Mouse (Mus musculus): ENCODE measurements at regions not wholly inside any gene's neighbourhood (a gene's known extent, or its start where the extent isn't known, plus 50 kb on each side); places are given as distances from the start of the nearest gene placed in this dataset.

DNA sequence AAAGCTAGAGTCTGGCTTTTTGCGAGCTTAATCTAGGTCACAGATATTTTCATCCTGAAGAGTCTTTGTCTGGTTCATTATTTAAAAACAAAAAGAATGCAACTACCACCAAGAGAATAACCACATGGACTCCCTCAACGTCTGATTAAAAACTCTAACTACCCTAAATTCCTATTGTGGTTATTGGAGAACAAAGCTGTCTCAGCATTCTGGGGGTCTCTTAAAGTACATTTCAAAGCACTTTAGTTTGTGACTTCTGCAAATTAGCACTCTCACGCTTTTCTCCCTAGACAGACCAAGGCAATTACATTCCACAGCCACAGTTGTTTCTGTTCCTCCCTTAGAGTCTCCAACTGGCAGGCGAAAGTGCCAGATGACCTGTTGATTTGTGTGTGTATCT lies 2487.6 kb upstream of the 5930422O12Rik start:
- in situ Hi-C loops (cut with MboI; ENCODE audit: low pct_unique_long_range_greater_than_20kb in 1 of 2, low sequenced_read_pairs in 2 of 2, unreplicated experiment in 1 of 2), result no loop called here

DNA sequence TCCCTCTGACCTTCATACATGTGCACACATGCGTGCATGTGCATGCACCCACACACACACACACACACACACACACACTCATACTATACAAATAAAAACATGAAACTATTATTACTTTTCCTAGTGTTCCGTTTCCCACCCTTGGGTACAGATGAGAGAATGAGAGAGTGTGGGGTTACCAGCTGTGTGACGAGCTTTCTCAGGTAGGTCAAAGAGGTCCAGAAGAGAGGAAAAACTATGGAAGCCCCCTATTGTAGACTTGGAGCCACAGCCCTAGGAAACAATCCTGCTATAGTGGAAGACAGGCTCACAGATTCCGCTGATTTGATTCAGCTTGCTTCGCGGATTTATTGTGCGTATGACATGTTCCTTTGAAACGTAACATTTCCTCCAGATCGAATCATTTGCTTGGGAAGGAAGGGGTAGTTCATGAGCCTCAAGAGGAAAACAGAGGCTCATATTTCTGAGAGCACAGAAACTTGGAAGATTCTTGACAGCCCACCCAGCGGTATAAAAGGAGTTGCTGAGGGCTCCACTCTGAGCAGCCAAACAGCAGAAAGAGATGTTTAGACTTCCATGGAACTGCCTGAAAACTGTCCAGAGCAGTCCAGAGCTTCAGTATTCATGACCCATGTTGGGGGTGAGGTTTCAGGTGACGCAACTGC lies 2486.9 kb upstream of the 5930422O12Rik start:
- in situ Hi-C loops (cut with MboI; ENCODE audit: low pct_unique_long_range_greater_than_20kb in 1 of 2, low sequenced_read_pairs in 2 of 2, unreplicated experiment in 1 of 2), result no loop called here

DNA sequence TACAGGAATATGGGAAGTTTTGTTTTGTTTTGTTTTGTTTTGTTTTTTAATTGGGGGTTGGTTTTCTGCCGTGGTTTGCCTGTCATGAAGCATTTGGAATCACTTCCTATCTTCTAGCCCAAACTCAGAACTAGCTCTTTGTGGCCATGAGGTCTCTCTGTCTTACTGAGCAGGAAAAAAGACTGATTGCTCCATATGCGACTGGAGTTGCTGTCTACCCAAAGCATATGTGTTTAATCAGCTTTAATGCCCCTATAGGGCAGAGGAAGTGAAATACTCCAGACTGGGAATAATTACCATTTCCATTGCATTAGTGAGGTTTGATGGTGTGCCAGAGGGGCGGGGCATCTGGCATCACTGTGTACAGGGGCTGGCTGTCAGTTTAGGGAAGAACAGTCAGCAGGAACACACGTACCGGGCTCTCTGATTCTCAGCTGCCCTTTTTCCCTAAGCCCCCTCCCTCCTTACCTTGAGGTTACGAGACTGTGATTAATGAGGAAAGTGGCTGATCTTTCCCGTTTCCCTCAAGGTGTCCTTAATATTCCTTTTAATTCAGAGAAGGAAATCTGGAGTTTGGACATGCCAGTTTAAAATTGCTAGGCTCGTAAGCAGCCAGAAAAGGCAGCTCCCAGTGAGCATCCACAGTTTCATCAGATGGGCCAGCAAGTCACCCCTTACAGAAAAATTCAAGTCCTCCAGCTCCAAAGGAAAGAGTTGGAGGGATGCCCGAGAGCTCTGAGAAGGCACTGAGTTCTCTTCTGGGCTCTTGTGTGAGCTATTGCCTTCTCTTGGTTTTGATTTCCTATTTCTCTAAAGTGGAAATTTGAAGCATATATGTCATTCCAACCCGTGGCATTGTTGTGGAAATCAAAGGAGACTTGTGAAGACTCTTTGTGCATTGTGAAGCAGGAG lies 2482.1 kb upstream of the 5930422O12Rik start:
- in situ Hi-C loops (cut with MboI; ENCODE audit: low pct_unique_long_range_greater_than_20kb in 1 of 2, low sequenced_read_pairs in 2 of 2, unreplicated experiment in 1 of 2), result no loop called here

DNA sequence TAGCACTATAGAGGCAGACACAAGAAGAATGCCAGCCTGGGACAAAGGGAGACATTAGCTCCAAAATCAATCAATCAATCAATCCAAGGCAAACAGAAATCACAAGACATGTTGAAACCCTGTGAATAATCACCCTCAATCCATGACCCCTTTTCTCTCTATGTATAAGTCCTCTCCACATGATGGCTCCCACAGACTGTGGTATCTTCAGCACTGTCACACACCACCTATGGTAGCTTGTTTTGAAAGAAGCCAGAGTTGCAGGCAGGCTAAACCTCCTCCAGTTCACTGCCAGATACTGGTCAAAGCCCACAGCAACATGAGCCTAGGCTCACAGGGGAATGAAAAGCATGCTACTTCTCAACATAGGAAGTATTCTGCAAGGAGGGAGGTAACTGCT lies 2475.7 kb upstream of the 5930422O12Rik start:
- in situ Hi-C loops (cut with MboI; ENCODE audit: low pct_unique_long_range_greater_than_20kb in 1 of 2, low sequenced_read_pairs in 2 of 2, unreplicated experiment in 1 of 2), result no loop called here

DNA sequence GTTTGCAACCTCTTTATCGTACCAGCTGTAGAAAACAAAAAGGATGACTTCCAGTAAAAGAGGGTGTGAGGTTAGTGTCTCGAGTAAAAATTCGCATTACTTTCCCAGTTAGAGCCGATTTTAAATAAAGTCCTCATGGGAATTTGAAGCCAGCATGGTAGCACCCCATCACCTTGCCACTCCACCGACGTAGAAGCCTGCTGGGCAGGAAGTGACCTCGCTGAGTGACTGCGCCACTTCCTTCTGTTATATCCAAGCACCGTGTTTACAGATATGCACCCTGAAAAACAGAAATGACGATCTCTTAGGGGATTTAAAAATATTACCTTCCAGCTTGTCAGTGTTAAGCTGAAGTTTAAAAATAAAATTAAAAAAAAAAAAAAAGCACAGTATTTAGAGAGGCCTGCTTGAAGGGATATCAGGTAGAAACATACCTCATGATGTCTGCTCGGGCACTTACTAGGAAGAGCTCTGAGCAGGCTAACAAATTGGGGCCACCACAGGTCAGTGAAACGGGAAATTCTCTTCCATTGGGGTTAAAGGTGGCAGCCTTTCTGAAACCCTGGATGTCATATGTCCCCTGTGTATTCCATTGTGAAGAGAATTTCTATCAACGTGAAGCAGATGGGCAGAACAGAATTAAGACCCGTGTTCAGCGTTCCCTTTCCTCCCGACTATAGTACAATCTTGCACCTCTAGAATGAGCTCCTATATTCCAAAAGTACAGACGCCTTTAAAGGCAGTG lies 2468.9 kb upstream of the 5930422O12Rik start:
- in situ Hi-C loops (cut with MboI; ENCODE audit: low pct_unique_long_range_greater_than_20kb in 1 of 2, low sequenced_read_pairs in 2 of 2, unreplicated experiment in 1 of 2), result no loop called here

DNA sequence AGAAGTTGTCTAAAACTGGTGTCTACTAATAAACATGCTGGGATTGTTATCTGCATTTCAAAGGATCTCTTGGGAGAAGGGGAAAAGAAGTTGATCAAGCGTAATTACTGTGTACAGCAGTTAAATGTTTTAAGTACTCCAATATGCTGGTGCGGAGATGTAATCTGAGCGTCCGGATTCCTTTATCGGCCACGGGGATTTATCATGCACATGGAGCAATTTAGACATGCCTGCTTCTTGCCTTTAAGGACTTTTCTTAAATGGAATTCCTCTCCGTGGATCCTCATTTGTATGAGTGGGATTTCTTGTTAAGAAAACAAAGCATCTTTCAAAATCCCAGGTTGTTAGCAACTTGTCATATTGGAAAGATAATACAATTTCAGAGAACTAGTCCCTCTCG lies 2468.0 kb upstream of the 5930422O12Rik start:
- in situ Hi-C loops (cut with MboI; ENCODE audit: low pct_unique_long_range_greater_than_20kb in 1 of 2, low sequenced_read_pairs in 2 of 2, unreplicated experiment in 1 of 2), result no loop called here

DNA sequence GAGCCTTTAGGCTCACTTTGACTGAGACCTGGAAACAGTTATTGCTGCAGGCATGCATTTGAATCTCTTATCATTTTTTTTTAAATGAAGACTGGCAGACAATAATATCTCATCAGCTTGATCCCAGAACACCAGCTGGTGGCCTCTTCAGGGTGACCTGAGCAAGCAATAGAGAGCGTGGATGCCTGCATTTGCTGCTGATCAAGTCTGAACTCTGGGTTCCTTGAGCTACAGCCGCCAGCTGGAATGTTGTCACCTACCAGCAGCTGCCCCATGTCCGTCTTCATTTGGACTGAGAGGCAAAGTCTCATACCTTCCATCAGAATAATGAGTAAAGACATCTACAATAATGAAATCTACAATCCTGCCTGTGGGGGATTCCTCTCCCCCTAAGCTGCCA lies 2466.3 kb upstream of the 5930422O12Rik start:
- in situ Hi-C loops (cut with MboI; ENCODE audit: low pct_unique_long_range_greater_than_20kb in 1 of 2, low sequenced_read_pairs in 2 of 2, unreplicated experiment in 1 of 2), result no loop called here

DNA sequence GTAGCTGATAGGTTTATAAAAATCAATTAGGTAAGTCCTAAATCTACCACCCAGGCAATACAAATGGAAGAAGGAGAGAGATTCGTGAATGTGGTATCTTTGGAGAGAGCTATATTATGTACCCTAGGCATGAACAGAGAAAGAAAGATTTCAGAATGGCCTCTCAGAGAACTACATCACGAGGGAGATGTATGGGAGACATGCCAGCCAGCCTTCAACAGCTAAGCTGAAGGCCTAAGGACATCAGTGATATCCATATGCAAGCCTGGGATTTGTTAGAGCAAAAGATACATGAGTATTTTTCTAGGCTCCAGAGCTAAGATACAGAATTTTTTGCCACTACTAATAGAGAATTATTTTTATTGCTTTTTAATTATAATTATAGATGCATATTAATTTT lies 2445.7 kb upstream of the 5930422O12Rik start:
- in situ Hi-C loops (cut with MboI; ENCODE audit: low pct_unique_long_range_greater_than_20kb in 1 of 2, low sequenced_read_pairs in 2 of 2, unreplicated experiment in 1 of 2), result no loop called here

DNA sequence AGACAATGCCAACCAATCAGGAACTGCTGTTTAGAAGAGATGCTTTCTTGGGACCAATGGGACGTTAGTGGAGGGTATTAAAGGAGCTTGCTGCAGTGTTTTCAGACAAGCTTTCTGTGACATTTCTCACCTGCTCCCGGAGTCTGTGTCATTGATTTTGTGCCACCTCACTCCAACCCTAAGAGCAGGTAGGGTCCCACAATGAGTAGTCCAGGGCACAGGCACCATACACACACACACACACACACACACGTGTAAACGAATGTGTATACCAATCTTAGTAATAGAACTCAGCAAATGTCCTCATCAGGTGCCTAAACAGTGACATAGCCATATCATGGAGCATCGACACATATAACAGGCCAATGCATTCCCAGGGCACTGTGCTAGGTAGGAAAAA lies 2440.5 kb upstream of the 5930422O12Rik start:
- in situ Hi-C loops (cut with MboI; ENCODE audit: low pct_unique_long_range_greater_than_20kb in 1 of 2, low sequenced_read_pairs in 2 of 2, unreplicated experiment in 1 of 2), result no loop called here

DNA sequence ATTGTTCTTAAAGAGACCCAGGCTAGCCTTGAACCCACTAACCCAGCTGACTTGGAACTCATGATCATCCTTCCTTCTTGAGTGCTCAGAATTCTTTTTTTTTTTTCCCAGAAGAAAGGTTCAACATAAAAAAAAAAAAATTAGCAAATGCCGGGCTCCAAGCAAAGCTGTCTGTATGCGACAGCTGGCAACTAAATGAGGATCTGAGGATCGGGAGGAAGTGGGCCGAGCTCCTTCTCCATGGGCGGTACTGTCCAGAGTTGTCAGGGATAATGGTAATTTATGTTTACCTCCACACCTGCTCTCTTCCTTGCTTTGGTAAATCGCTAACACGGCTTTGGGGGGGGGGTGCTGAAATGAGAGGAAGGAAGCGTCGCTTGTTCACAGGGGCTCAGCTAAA lies 2429.9 kb upstream of the 5930422O12Rik start:
- in situ Hi-C loops (cut with MboI; ENCODE audit: low pct_unique_long_range_greater_than_20kb in 1 of 2, low sequenced_read_pairs in 2 of 2, unreplicated experiment in 1 of 2), result no loop called here

DNA sequence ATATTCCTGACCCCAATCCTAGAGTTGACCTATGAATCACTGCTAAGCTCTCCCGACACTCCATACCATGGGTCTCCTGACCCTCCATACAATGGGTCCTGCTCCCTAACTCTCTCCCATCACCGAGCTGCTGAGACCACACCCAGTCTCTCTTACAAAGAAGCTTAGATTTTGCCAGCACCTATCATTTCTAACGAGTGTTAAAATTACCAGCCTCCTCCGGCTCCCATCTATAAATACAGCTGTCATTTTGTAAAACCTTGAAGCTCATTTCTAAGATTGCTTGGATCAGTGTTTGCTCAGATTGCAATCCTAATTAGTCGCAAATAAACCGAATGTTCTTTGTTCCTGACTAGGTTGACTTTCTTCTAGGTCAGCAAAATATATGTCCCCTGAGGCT lies 2428.4 kb upstream of the 5930422O12Rik start:
- in situ Hi-C loops (cut with MboI; ENCODE audit: low pct_unique_long_range_greater_than_20kb in 1 of 2, low sequenced_read_pairs in 2 of 2, unreplicated experiment in 1 of 2), result no loop called here

DNA sequence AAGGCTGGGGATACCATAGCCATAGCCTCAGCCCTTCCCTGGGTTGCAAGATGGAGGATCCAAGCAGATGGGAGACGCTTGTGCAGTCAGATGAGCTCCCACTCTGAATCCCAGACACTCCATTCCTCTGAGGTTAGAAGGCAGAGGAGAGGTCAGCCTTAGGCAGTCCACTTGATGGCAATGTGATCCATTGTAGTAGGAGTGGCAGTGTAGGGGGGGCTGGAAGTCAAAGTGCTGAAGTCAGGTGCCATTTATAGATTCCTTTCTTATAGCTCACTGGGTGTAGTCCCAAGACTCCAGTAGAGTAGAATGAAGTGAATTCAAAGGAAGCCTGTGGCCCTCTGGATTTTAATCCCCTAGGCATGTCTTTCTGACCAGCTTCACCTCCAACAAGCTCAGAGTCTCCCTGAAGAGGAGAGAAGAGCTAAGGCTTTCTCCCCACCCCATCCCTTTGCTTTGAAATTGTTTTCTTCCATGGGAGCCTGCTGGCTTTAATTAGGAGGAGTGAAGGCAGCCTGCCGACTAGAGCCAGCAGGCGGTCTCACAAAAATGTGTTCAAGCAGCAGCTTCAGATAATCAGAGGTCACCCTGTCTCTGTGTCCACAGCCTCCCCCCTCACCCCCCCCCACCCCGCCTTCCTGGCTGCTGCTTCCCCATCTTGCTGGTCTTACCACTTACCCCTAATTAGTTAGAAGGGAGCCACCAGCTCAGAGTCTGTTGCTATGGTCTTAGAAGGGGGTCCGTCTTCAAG lies 2426.4 kb upstream of the 5930422O12Rik start:
- in situ Hi-C loops (cut with MboI; ENCODE audit: low pct_unique_long_range_greater_than_20kb in 1 of 2, low sequenced_read_pairs in 2 of 2, unreplicated experiment in 1 of 2), result no loop called here

DNA sequence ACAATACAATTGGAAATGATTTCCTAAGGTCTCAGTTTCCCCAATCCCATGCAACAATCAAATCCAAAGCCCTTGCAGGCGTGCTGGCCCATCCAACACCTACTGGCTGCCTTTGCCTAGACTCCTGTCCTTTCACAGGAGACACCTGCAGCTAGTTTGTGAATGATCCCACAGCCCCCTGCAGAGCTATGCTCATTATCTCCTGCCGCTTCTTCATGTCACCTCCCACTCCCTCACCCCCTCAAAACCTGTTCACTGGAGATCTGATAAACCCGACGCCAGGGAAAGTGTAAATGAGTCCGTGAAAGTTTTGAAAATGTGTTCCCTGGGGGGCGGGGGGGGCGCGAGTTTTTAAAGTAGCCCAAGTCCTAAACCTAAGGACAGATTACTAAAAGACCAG lies 2420.2 kb upstream of the 5930422O12Rik start:
- in situ Hi-C loops (cut with MboI; ENCODE audit: low pct_unique_long_range_greater_than_20kb in 1 of 2, low sequenced_read_pairs in 2 of 2, unreplicated experiment in 1 of 2), result no loop called here

DNA sequence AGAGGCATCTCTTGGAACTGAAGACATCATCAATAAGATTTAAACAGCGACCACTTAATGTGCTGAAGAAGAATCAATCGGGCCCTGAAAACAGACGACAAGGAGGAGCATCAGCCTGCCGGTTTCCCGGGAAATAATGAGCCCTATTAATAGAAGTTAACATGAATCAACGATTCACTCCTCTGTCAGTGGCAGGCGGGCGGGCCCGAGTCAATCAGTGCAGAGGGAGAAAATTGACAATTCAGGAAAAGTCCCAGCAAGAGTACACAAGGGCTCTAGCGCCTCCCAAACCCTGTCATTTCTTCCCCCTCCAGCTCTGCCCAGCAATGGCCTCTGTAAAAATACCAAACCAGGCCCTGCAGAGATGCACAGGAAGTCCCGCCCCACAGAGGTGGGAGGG lies 2416.4 kb upstream of the 5930422O12Rik start:
- in situ Hi-C loops (cut with MboI; ENCODE audit: low pct_unique_long_range_greater_than_20kb in 1 of 2, low sequenced_read_pairs in 2 of 2, unreplicated experiment in 1 of 2), result no loop called here

DNA sequence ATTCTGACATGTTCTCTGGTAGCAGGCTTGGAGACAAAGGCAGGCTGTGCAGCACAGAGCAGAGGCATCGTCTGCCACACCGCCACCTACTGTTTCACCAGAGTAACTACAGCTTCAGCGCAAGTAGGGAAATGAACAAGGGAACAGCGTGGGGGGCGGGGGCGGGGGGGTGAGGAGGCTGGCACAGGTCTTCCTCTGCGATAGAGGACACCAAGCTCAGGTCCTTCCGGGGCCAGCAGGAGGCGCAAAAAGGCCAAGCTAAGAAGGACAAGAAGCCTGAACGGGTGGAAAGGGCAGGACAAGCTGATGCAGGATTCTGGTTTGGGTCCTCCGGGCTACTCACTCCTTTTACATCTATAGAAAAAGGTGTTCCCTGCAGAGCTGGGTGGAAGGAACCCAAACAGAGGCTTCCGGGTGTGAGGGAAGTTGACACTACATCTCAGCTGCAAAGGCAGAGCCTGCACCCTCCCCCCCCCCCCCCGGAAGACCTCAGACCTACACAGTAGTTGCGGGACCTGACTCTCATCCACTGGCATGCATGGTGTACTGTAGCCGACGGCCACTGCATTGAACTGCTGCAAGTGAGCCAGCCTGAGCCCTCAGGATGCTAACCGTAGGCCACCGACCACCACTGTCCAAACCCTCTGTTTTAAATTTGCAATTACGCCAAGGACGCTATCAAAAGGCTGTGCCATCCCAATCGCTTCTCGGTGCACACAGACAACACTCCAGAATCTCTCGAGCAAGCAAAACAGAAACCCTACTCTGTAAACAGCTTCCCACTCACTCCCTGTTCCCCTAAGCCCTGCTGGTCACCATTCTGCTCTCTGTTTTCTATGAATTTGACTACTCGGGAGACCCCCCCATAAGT lies 2396.6 kb upstream of the 5930422O12Rik start:
- in situ Hi-C loops (cut with MboI; ENCODE audit: low pct_unique_long_range_greater_than_20kb in 1 of 2, low sequenced_read_pairs in 2 of 2, unreplicated experiment in 1 of 2), result loop anchor here in 1 of 2 experiments (25.0 kb wide), 2 partner anchors 195 to 495 kb away; no protein-coding TSS in a partner anchor

DNA sequence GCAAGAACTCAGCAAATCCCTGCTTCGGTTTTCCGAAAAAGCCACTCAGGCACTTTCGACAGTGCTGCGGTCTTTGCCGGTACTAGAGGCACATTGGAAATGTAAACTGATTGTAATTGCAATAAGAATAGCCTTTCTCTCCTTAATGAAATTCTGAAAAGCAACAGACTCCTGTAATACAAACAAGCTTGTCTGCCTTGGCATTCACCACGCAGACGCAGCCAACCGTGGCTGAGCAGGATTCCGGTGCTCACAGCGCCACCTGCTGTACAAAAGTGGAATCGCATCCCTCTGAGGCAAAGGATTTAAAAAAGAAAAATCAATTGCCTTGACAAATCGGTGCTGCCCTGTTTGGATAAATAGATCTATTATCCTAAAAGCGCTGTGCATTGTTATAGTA lies 2395.2 kb upstream of the 5930422O12Rik start:
- in situ Hi-C loops (cut with MboI; ENCODE audit: low pct_unique_long_range_greater_than_20kb in 1 of 2, low sequenced_read_pairs in 2 of 2, unreplicated experiment in 1 of 2), result loop anchor here in 1 of 2 experiments (25.0 kb wide), 2 partner anchors 196 to 496 kb away; no protein-coding TSS in a partner anchor

DNA sequence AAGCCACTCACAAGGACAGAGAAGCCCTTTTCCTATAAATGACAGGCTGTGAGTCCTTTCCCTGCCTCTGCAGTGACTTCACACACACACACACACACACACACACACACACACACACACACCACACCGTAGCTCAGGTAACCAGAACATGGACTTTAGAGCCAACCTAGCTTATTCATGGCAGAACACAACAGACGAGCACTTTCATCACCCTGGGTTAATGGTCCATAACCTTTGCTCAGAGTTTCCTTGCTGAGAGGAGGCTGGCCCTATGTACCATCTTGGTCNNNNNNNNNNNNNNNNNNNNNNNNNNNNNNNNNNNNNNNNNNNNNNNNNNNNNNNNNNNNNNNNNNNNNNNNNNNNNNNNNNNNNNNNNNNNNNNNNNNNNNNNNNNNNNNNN lies 2391.6 kb upstream of the 5930422O12Rik start:
- in situ Hi-C loops (cut with MboI; ENCODE audit: low pct_unique_long_range_greater_than_20kb in 1 of 2, low sequenced_read_pairs in 2 of 2, unreplicated experiment in 1 of 2), result loop anchor here in 1 of 2 experiments (25.0 kb wide), 2 partner anchors 200 to 500 kb away; no protein-coding TSS in a partner anchor
